ENCODE assay signal across 8 mouse cellular contexts in genomic region chr9:107612945-107613569, GRCm38 (mm10). TPM values are rescaled to one million over a fixed set of nuclear protein-coding genes. Genes with fewer than 3 reads are reported as not detected.
DNase-seq lines count a peak whose midpoint lies in the region; ATAC-seq and TF ChIP-seq lines count a peak whose summit lies in the region.

No protein-coding gene starts in this region.

- H3K9me3 ChIP-seq in embryonic facial prominence, embryonic 11.5 days (replicated peaks; ENCODE audit: control insufficient read depth, low read length): no peaks in the 10 kb centered on the region
- no peaks in the 10 kb centered on the region for H3K9me3 ChIP-seq in hindbrain, postnatal 0 days (ENCODE audit: low read length)
- no peaks in the 10 kb centered on the region for H3K9me3 ChIP-seq in midbrain, embryonic 15.5 days

- H3K27ac ChIP-seq in embryonic facial prominence, embryonic 11.5 days (replicated peaks; ENCODE audit: low read depth, low read length): peak overlapping the region; percentile 81
- H3K27ac ChIP-seq in hindbrain, postnatal 0 days: peak overlapping the region; percentile 98
- H3K27ac ChIP-seq in midbrain, embryonic 15.5 days: peak overlapping the region; percentile 97

- H3K36me3 ChIP-seq in embryonic facial prominence, embryonic 11.5 days (replicated peaks; ENCODE audit: control insufficient read depth, insufficient read depth, low read depth, low read length): no peaks in the 10 kb centered on the region; the same call in 1 of the 2 replicates
- H3K36me3 ChIP-seq in hindbrain, postnatal 0 days (ENCODE audit: insufficient read depth, low read length): peaks cover 20% of the 10 kb centered on the region
- H3K36me3 ChIP-seq in midbrain, embryonic 15.5 days (replicated peaks): peaks cover 22% of the 10 kb centered on the region

- H3K4me3 ChIP-seq in embryonic facial prominence, embryonic 11.5 days (ENCODE audit: low read depth, low read length): peak overlapping the region; percentile 30; the same call in 1 of the 2 replicates
- H3K4me3 ChIP-seq in hindbrain, postnatal 0 days (ENCODE audit: low read length): peak overlapping the region; percentile 26; the same call in 1 of the 2 replicates
- H3K4me3 ChIP-seq in midbrain, embryonic 15.5 days: peak overlapping the region; percentile 35

- peak overlapping the region; percentile 2; the same call in 1 of the 2 replicates for H3K9ac ChIP-seq in embryonic facial prominence, embryonic 11.5 days (replicated peaks; ENCODE audit: low read length)
- H3K9ac ChIP-seq in hindbrain, postnatal 0 days (replicated peaks; ENCODE audit: low read length): no peak overlapping the region; the same call in 1 of the 2 replicates
- no peak overlapping the region for H3K9ac ChIP-seq in midbrain, embryonic 15.5 days

- ATAC-seq in embryonic facial prominence, embryonic 11.5 days (replicated peaks; ENCODE audit: insufficient number of reproducible peaks, low FRiP score, low TSS enrichment, low read depth): no peak; the same call in 1 of the 2 replicates
- no peak; the same call in 1 of the 2 replicates for ATAC-seq in hindbrain, postnatal 0 days
- ATAC-seq in midbrain, embryonic 15.5 days (replicated peaks): peak; percentile 49; the same call in 1 of the 2 replicates

- WGBS in embryonic facial prominence, embryonic 11.5 days: 12% methylated on average over 12 of the region's 12 CpGs
- 6% methylated on average over 12 of the region's 12 CpGs for WGBS in hindbrain, postnatal 0 days
- 13% methylated on average over 12 of the region's 12 CpGs for WGBS in midbrain, embryonic 15.5 days

- no peaks in the 10 kb centered on the region for H3K27me3 ChIP-seq in embryonic facial prominence, embryonic 11.5 days (ENCODE audit: control insufficient read depth, insufficient read depth, low read length)
- H3K27me3 ChIP-seq in hindbrain, postnatal 0 days (ENCODE audit: insufficient read depth, low read length): no peaks in the 10 kb centered on the region
- H3K27me3 ChIP-seq in midbrain, embryonic 15.5 days (replicated peaks): no peaks in the 10 kb centered on the region

- intact Hi-C loops in left cerebral cortex, postnatal 14 days (cut with DNase I): no loop called here
- intact Hi-C loops in left cerebral cortex, postnatal 4 days (cut with DNase I): no loop called here

- H3K4me1 ChIP-seq in embryonic facial prominence, embryonic 11.5 days (ENCODE audit: control insufficient read depth, insufficient read depth, low read length): peaks cover 4% of the 10 kb centered on the region; the same call in 1 of the 2 replicates
- peaks cover 13% of the 10 kb centered on the region for H3K4me1 ChIP-seq in hindbrain, postnatal 0 days (ENCODE audit: insufficient read depth, low read length)
- H3K4me1 ChIP-seq in midbrain, embryonic 15.5 days: peaks cover 22% of the 10 kb centered on the region

- peak overlapping the region; percentile 75 for H3K4me2 ChIP-seq in embryonic facial prominence, embryonic 11.5 days (ENCODE audit: low read depth, low read length)
- peak overlapping the region; percentile 56 for H3K4me2 ChIP-seq in hindbrain, postnatal 0 days (ENCODE audit: low read depth, low read length)
- H3K4me2 ChIP-seq in midbrain, embryonic 15.5 days: peak overlapping the region; percentile 64

- peak; percentile 54; the same call in 1 of the 2 replicates for TF ChIP-seq CTCF in hindbrain, postnatal 0 days (IDR thresholded peaks at IDR 0.05; ENCODE audit: low read depth)

- peak; percentile 64 for DNase-seq in kidney, postnatal 10 days
- DNase-seq in kidney, adult 11 months: no peak
- DNase-seq in embryonic facial prominence, embryonic 11.5 days (ENCODE audit: low spot score): no peak
- peak; percentile 64 for DNase-seq in hindbrain, postnatal 0 days (ENCODE audit: low spot score)
- no peak for DNase-seq in left cerebral cortex, postnatal 14 days (ENCODE audit: low spot score in 2 of 2)
- no peak for DNase-seq in cerebellum, adult 9-10 months
- no peak for DNase-seq in left cerebral cortex, postnatal 4 days

RNA-seq across cellular contexts. Expression of gene Sema3b, which starts 4.0 kb away (rescaled TPM):
- polyA plus RNA-seq in embryonic facial prominence, embryonic 11.5 days (2014; fragmentation: Nextera tagmentation; extraction: Ambion mirVana): 1.1 and 1.3 TPM in 2 replicates
- total RNA-seq in hindbrain, postnatal 0 days (2014; rRNA removed): 11.2 and 14.6 TPM in 2 replicates
- 8.3 and 9.0 TPM in 2 replicates for polyA plus RNA-seq in hindbrain, postnatal 0 days (2015; fragmentation: Nextera tagmentation; extraction: Ambion mirVana)
- 4.3 and 4.9 TPM in 2 replicates for polyA plus RNA-seq in midbrain, embryonic 15.5 days (2015; fragmentation: Nextera tagmentation; extraction: Ambion mirVana)
- 1 to 10 TPM; 3.2 to 3.8 TPM for total RNA-seq in left cerebral cortex, postnatal 14 days (2021)
- 1 to 10 TPM; 3.9 to 5.6 TPM for total RNA-seq in left cerebral cortex, postnatal 4 days (2021)

RNA-seq across cellular contexts. Expression of gene Gnai2, which starts 22.1 kb away (rescaled TPM):
- 369 and 379 TPM in 2 replicates for polyA plus RNA-seq in embryonic facial prominence, embryonic 11.5 days (2014; fragmentation: Nextera tagmentation; extraction: Ambion mirVana)
- total RNA-seq in hindbrain, postnatal 0 days (2014; rRNA removed): 334 and 369 TPM in 2 replicates
- 275 and 287 TPM in 2 replicates for polyA plus RNA-seq in hindbrain, postnatal 0 days (2015; fragmentation: Nextera tagmentation; extraction: Ambion mirVana)
- 299 and 386 TPM in 2 replicates for polyA plus RNA-seq in midbrain, embryonic 15.5 days (2015; fragmentation: Nextera tagmentation; extraction: Ambion mirVana)
- 100 to 1,000 TPM; 205 to 220 TPM for total RNA-seq in left cerebral cortex, postnatal 14 days (2021)
- 100 to 1,000 TPM; 302 to 303 TPM for total RNA-seq in left cerebral cortex, postnatal 4 days (2021)

RNA-seq across cellular contexts. Expression of gene Ifrd2, which starts 25.6 kb away (rescaled TPM):
- polyA plus RNA-seq in embryonic facial prominence, embryonic 11.5 days (2014; fragmentation: Nextera tagmentation; extraction: Ambion mirVana): 42.3 and 42.9 TPM in 2 replicates
- total RNA-seq in hindbrain, postnatal 0 days (2014; rRNA removed): 7.6 and 10.9 TPM in 2 replicates
- polyA plus RNA-seq in hindbrain, postnatal 0 days (2015; fragmentation: Nextera tagmentation; extraction: Ambion mirVana): 9.0 and 9.3 TPM in 2 replicates
- polyA plus RNA-seq in midbrain, embryonic 15.5 days (2015; fragmentation: Nextera tagmentation; extraction: Ambion mirVana): 14.5 and 16.9 TPM in 2 replicates
- total RNA-seq in left cerebral cortex, postnatal 14 days (2021): 1 to 10 TPM; 8.9 to 9.7 TPM
- 10 to 100 TPM; 12.5 to 14.5 TPM for total RNA-seq in left cerebral cortex, postnatal 4 days (2021)

RNA-seq across cellular contexts. Expression of gene Hyal3, which starts 32.4 kb away (rescaled TPM):
- 0.66 TPM in 2 replicates for polyA plus RNA-seq in embryonic facial prominence, embryonic 11.5 days (2014; fragmentation: Nextera tagmentation; extraction: Ambion mirVana)
- total RNA-seq in hindbrain, postnatal 0 days (2014; rRNA removed): 3.3 and 4.9 TPM in 2 replicates
- 1.7 and 1.9 TPM in 2 replicates for polyA plus RNA-seq in hindbrain, postnatal 0 days (2015; fragmentation: Nextera tagmentation; extraction: Ambion mirVana)
- polyA plus RNA-seq in midbrain, embryonic 15.5 days (2015; fragmentation: Nextera tagmentation; extraction: Ambion mirVana): 1.8 TPM in 2 replicates
- 1 to 10 TPM in 1 of 2 experiments, under 1 TPM in 1; 0.78 to 1.4 TPM for total RNA-seq in left cerebral cortex, postnatal 14 days (2021)
- total RNA-seq in left cerebral cortex, postnatal 4 days (2021): 1 to 10 TPM; 1.5 to 2.1 TPM

RNA-seq across cellular contexts. Expression of gene Naa80, which starts 34.4 kb away (rescaled TPM):
- polyA plus RNA-seq in embryonic facial prominence, embryonic 11.5 days (2014; fragmentation: Nextera tagmentation; extraction: Ambion mirVana): 11.8 and 14.2 TPM in 2 replicates
- 29.9 and 32.8 TPM in 2 replicates for total RNA-seq in hindbrain, postnatal 0 days (2014; rRNA removed)
- 17.8 and 19.4 TPM in 2 replicates for polyA plus RNA-seq in hindbrain, postnatal 0 days (2015; fragmentation: Nextera tagmentation; extraction: Ambion mirVana)
- 21.4 and 23.1 TPM in 2 replicates for polyA plus RNA-seq in midbrain, embryonic 15.5 days (2015; fragmentation: Nextera tagmentation; extraction: Ambion mirVana)
- 1 to 10 TPM; 8.7 TPM for total RNA-seq in left cerebral cortex, postnatal 14 days (2021)
- 10 to 100 TPM; 11.9 to 13.0 TPM for total RNA-seq in left cerebral cortex, postnatal 4 days (2021)

Comparison
In these comparisons a context has a peak if more than half of its experiments do, and no peak if none do; other contexts are left out.
1. DNase-seq: peak in kidney, postnatal 10 days (single experiment) and hindbrain, postnatal 0 days (single experiment); none in kidney, adult 11 months (single experiment), embryonic facial prominence, embryonic 11.5 days (single experiment), left cerebral cortex, postnatal 14 days (0 of 2), cerebellum, adult 9-10 months (single experiment) and left cerebral cortex, postnatal 4 days (single experiment).
2. Peak in every context shown above with its lines, with median percentiles within 50 percentile points of each other: H3K27ac ChIP-seq, H3K4me2 ChIP-seq and H3K4me3 ChIP-seq.